Mouse (Mus musculus) spleen, adult 2 months (tissue): ENCODE measurements around the gene Gxylt1.

ENCODE experiments used
- CTCF ChIP-seq: fragments of 200-500 bp; IDR thresholded peaks from 2 replicates; pipeline ENCODE4 v1.5.1; 2011; ENCODE audit warnings: mild to moderate bottlenecking, inconsistent platforms; ENCODE audit not compliant: insufficient read depth, insufficient read length, insufficient replicate concordance; ENCODE audit errors: extremely low read depth
- POLR2A ChIP-seq: fragments of 200-500 bp; IDR thresholded peaks from 2 replicates; pipeline ENCODE4 v1.6.1; 2011; ENCODE audit warnings: low read depth, low read length, inconsistent platforms

DNA sequence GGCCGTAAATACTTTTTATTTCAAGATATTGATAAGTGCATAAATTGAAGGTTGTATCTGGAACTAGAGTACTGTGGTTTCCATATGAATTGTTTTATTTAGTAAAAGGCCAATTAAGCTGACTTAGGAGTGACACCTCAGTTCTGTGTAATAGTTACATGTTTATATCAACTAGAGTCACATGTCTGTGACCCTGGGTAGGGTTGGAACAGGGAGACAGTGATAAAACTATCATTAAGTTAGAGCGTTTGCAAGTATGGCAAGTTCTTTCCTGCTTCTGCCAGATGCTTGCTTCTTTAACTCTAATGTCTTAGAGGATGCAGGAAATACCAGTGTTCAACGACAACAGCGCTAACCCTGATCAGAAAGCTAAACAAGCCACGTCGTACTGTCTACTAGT, 9.3 kb upstream of the Gxylt1 start:
- TF ChIP-seq CTCF (no peak), POLR2A (no peak)
